Mouse (Mus musculus) ES-E14 (cell line): ENCODE measurements around the gene Tjap1. TPM values are rescaled to one million over a fixed set of nuclear protein-coding genes. Genes with fewer than 3 reads are reported as not detected.

Experiments
- DNase-seq: peaks from one replicate; pipeline ENCODE4 v3.0.0-alpha.2; 2013; ENCODE audit warnings: low read depth, low spot score
- H3K27ac ChIP-seq: 2 replicates; pipeline ENCODE4 v1.5.1; 2012; ENCODE audit warnings: low read depth, mild to moderate bottlenecking, low read length, moderate library complexity, mixed read lengths; ENCODE audit not compliant: poor library complexity, insufficient read depth, severe bottlenecking
- H3K36me3 ChIP-seq: 2 replicates; pipeline ENCODE4 v1.6.1; 2012; ENCODE audit warnings: mild to moderate bottlenecking, low read length, moderate library complexity, mixed read lengths; ENCODE audit not compliant: control insufficient read depth, poor library complexity, insufficient read depth, severe bottlenecking
- H3K4me1 ChIP-seq, 2 experiments: fragments of 150-350 bp in 1 of 2; sonication (generic) in 1 of 2; 2 replicates each; pipeline ENCODE4 v1.6.1; 2012; ENCODE audit warnings: low read length in 2 of 2, mild to moderate bottlenecking in 1 of 2, mixed read lengths in 1 of 2; ENCODE audit not compliant: control insufficient read depth in 2 of 2, insufficient read depth in 2 of 2, poor library complexity in 1 of 2
- H3K4me3 ChIP-seq, 2 experiments: fragments of 150-350 bp in 1 of 2; sonication (generic) in 1 of 2; 2 replicates each; pipeline ENCODE4 v1.5.1; 2012; ENCODE audit warnings: low read length in 2 of 2, low read depth in 1 of 2, mild to moderate bottlenecking in 1 of 2, mixed read lengths in 1 of 2; ENCODE audit not compliant: insufficient read depth in 1 of 2, poor library complexity in 1 of 2, severe bottlenecking in 1 of 2
- H3K9ac ChIP-seq: 2 replicates; pipeline ENCODE4 v1.6.1; 2012; ENCODE audit warnings: low read depth, mild to moderate bottlenecking, low read length, mixed read lengths; ENCODE audit not compliant: poor library complexity, insufficient read depth, severe bottlenecking
- H3K9me3 ChIP-seq: fragments of 150-350 bp; sonication (generic); 2 replicates; pipeline ENCODE4 v1.6.1; 2012; ENCODE audit warnings: low read depth, mild to moderate bottlenecking, low read length; ENCODE audit not compliant: control insufficient read depth, insufficient read depth
- CHD2 ChIP-seq: IDR thresholded peaks from 2 replicates; pipeline ENCODE4 v1.6.1; 2014; ENCODE audit warnings: mild to moderate bottlenecking, low read depth, low read length, inconsistent platforms
- HCFC1 ChIP-seq: IDR thresholded peaks from 2 replicates; pipeline ENCODE4 v1.6.1; 2012; ENCODE audit warnings: low read length, inconsistent platforms, borderline replicate concordance; ENCODE audit not compliant: insufficient read depth
- MAFK ChIP-seq: IDR thresholded peaks from 2 replicates; pipeline ENCODE4 v1.6.1; 2014; ENCODE audit warnings: mild to moderate bottlenecking, low read depth, low read length, inconsistent platforms; ENCODE audit not compliant: insufficient read depth
- ZC3H11A ChIP-seq: IDR thresholded peaks from 2 replicates; pipeline ENCODE4 v1.6.1; 2012; ENCODE audit warnings: low read depth, mild to moderate bottlenecking, inconsistent platforms, low read length, borderline replicate concordance
- ZNF384 ChIP-seq: IDR thresholded peaks from 2 replicates; pipeline ENCODE4 v1.6.1; 2012; ENCODE audit warnings: low read depth, low read length, inconsistent platforms
- in situ Hi-C, 2 experiments: fragments of 600-800 bp; cut with MboI; formaldehyde crosslinking; loops; one replicate each; pipeline ENCODE4 v1.15.1; 2025; ENCODE audit warnings: low sequenced_read_pairs in 2 of 2, inconsistent platforms in 1 of 2; ENCODE audit not compliant: unreplicated experiment in 2 of 2
- total RNA-seq: library from RNA; depleted of rRNA; stranded (reverse); fragments of 300-350 nt; gene quantifications from 2 replicates; pipeline ENCODE4 v1.2.3, GENCODE M21; 2012

Gene Tjap1
- total RNA-seq, 1 experiment, result 27.7 TPM

GRCm38 (mm10) chr17:46242274-46242673, 40.6 kb downstream of the Tjap1 start:
- no peak overlapping the region for H3K27ac ChIP-seq
- TF ChIP-seq ZC3H11A, result no peak
- TF ChIP-seq HCFC1, result no peak
- TF ChIP-seq CHD2, result no peak
- no peak for DNase-seq
- in situ Hi-C loops, result no loop called here
- H3K36me3 ChIP-seq, result peaks cover 78% of the 10 kb centered on the region
- H3K9me3 ChIP-seq, result no peaks in the 10 kb centered on the region
- peaks cover 0 to 8% of the 10 kb centered on the region in 2 experiments; a peak in 1 of 4 replicates for H3K4me1 ChIP-seq
- H3K4me3 ChIP-seq, result no peak overlapping the region
- no peak overlapping the region for H3K9ac ChIP-seq

GRCm38 (mm10) chr17:46241471-46241870, 41.4 kb downstream of the Tjap1 start:
- DNase-seq, result no peak
- in situ Hi-C loops, result no loop called here
- no peak overlapping the region for H3K27ac ChIP-seq
- H3K36me3 ChIP-seq, result peaks cover 83% of the 10 kb centered on the region
- TF ChIP-seq ZC3H11A (no peak), MAFK (no peak), ZNF384 (no peak), CHD2 (no peak), HCFC1 (no peak)
- H3K9ac ChIP-seq, result no peak overlapping the region
- H3K9me3 ChIP-seq, result no peaks in the 10 kb centered on the region
- no peak overlapping the region for H3K4me3 ChIP-seq
- H3K4me1 ChIP-seq, result peaks cover 0 to 5% of the 10 kb centered on the region in 2 experiments; a peak in 1 of 4 replicates

- DNase-seq, result no peak
- in situ Hi-C loops, result no loop called here
- Histone ChIP-seq H3K9ac (no peak overlapping the region), H3K4me3 (no peak overlapping the region), H3K9me3 (no peaks in the 10 kb centered on the region), H3K36me3 (peaks cover 82% of the 10 kb centered on the region), H3K4me1 (peaks cover 0 to 5% of the 10 kb centered on the region in 2 experiments; a peak in 1 of 4 replicates), H3K27ac (no peak overlapping the region)
- TF ChIP-seq ZNF384 (no peak), HCFC1 (no peak), CHD2 (no peak), MAFK (no peak), ZC3H11A (no peak)
These were observed 43.2 kb downstream of the Tjap1 start for GRCm38 (mm10) chr17:46239516-46240114.

GRCm38 (mm10) chr17:46237480-46237879, 45.3 kb downstream of the Tjap1 start:
- H3K36me3 ChIP-seq, result peaks cover 77% of the 10 kb centered on the region
- H3K9ac ChIP-seq, result no peak overlapping the region
- no peak overlapping the region for H3K4me3 ChIP-seq
- no peak overlapping the region for H3K27ac ChIP-seq
- DNase-seq, result no peak
- H3K4me1 ChIP-seq, result peaks cover 0 to 2% of the 10 kb centered on the region in 2 experiments; a peak in 1 of 4 replicates
- TF ChIP-seq MAFK (no peak), HCFC1 (no peak), ZC3H11A (no peak), ZNF384 (no peak), CHD2 (no peak)
- no peaks in the 10 kb centered on the region for H3K9me3 ChIP-seq
- in situ Hi-C loops, result no loop called here

GRCm38 (mm10) chr17:46237079-46237478, 45.7 kb downstream of the Tjap1 start:
- H3K4me1 ChIP-seq, result peaks cover 0 to 2% of the 10 kb centered on the region in 2 experiments; a peak in 1 of 4 replicates
- peaks cover 73% of the 10 kb centered on the region for H3K36me3 ChIP-seq
- DNase-seq, result no peak
- H3K9ac ChIP-seq, result no peak overlapping the region
- H3K4me3 ChIP-seq, result no peak overlapping the region
- no peak overlapping the region for H3K27ac ChIP-seq
- no peaks in the 10 kb centered on the region for H3K9me3 ChIP-seq
- TF ChIP-seq MAFK, result no peak
- TF ChIP-seq HCFC1, result no peak
- no peak for TF ChIP-seq CHD2
- TF ChIP-seq ZC3H11A, result no peak
- no peak for TF ChIP-seq ZNF384
- in situ Hi-C loops, result no loop called here
